ENCODE assay signal across 10 mouse cellular contexts in the genomic region with DNA sequence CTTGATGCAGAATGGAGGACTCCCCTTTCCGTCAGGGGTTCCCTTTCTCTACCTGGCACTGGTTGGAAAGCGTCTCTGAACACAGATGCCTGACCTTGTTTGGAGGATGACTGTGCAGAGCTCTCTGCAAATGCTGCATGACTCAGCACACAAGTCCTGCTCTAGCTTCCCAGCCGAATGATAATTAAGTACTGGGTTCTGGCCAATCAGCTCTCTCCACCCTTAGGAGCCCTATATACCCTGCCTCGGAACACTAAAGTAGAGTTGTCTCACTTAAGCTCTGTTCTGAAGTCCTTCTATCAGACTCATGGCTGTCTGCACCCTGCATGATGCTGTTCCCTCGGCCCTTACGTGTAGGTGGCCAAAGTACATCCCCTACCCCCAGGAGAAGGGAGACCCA.
DNase-seq lines count a peak whose midpoint lies in the region; ATAC-seq and TF ChIP-seq lines count a peak whose summit lies in the region.
"Had no signal": no experiment of that assay in that cellular context is flagged by ENCODE, and none has a peak within 500 bp of the region (broad histone marks: within the 10 kb centered on the region; RNA-seq: fewer than 3 reads in every experiment).

No protein-coding gene starts in this region.

- peak; percentile 98 for DNase-seq in MEL-GATA-1-ER (ENCODE audit: extremely low read depth, low read depth)
- DNase-seq in urinary bladder, postnatal 4 days (ENCODE audit: low spot score in 2 of 2): no peak
- DNase-seq in kidney, postnatal 4 days: no peak
- DNase-seq: thymus, adult 2 months had no signal

- no peaks in the 10 kb centered on the region for H3K27me3 ChIP-seq in intestine, embryonic 15.5 days (replicated peaks)
- no peaks in the 10 kb centered on the region for H3K27me3 ChIP-seq in intestine, postnatal 0 days (replicated peaks; ENCODE audit: control insufficient read depth, insufficient read depth, low read length)
- H3K27me3 ChIP-seq in embryonic facial prominence, embryonic 12.5 days: no peaks in the 10 kb centered on the region
- H3K27me3 ChIP-seq in liver, embryonic 16.5 days (ENCODE audit: control insufficient read depth, insufficient read depth, low read depth, low read length): no peaks in the 10 kb centered on the region
- H3K27me3 ChIP-seq in midbrain, embryonic 15.5 days (replicated peaks): no peaks in the 10 kb centered on the region

- no peak overlapping the region for H3K9ac ChIP-seq in intestine, embryonic 15.5 days
- H3K9ac ChIP-seq in intestine, postnatal 0 days (ENCODE audit: low read depth, low read length): no peak overlapping the region
- H3K9ac ChIP-seq in embryonic facial prominence, embryonic 12.5 days: no peak overlapping the region
- no peak overlapping the region; the same call in 1 of the 2 replicates for H3K9ac ChIP-seq in liver, embryonic 16.5 days (ENCODE audit: low read depth, low read length)
- H3K9ac ChIP-seq in midbrain, embryonic 15.5 days: no peak overlapping the region

- H3K4me3 ChIP-seq in intestine, embryonic 15.5 days (replicated peaks): no peak overlapping the region
- no peak overlapping the region for H3K4me3 ChIP-seq in intestine, postnatal 0 days (ENCODE audit: low read depth, low read length)
- no peak overlapping the region for H3K4me3 ChIP-seq in embryonic facial prominence, embryonic 12.5 days
- H3K4me3 ChIP-seq in liver, embryonic 16.5 days (ENCODE audit: low read depth, low read length): no peak overlapping the region
- H3K4me3 ChIP-seq in midbrain, embryonic 15.5 days: no peak overlapping the region
- H3K4me3 ChIP-seq: hindbrain, embryonic 10.5 days had no signal

- no peak overlapping the region for H3K27ac ChIP-seq in intestine, embryonic 15.5 days
- H3K27ac ChIP-seq in intestine, postnatal 0 days (ENCODE audit: low read depth, low read length): no peak overlapping the region
- H3K27ac ChIP-seq in embryonic facial prominence, embryonic 12.5 days: no peak overlapping the region
- H3K27ac ChIP-seq in liver, embryonic 16.5 days (ENCODE audit: low read length): peak overlapping the region; percentile 89
- H3K27ac ChIP-seq in midbrain, embryonic 15.5 days: no peak overlapping the region
- H3K27ac ChIP-seq: hindbrain, embryonic 10.5 days had no signal

- WGBS in intestine, embryonic 15.5 days: 79% methylated on average over 6 of the region's 6 CpGs
- 74% methylated on average over 6 of the region's 6 CpGs for WGBS in intestine, postnatal 0 days
- WGBS in embryonic facial prominence, embryonic 12.5 days: 77% methylated on average over 6 of the region's 6 CpGs
- WGBS in liver, embryonic 16.5 days (ENCODE audit: insufficient replicate concordance): 34% methylated on average over 6 of the region's 6 CpGs
- 77% methylated on average over 6 of the region's 6 CpGs for WGBS in midbrain, embryonic 15.5 days

- no peak overlapping the region for H3K4me2 ChIP-seq in intestine, embryonic 15.5 days (replicated peaks)
- H3K4me2 ChIP-seq in intestine, postnatal 0 days (replicated peaks; ENCODE audit: low read depth): no peak overlapping the region
- H3K4me2 ChIP-seq in embryonic facial prominence, embryonic 12.5 days (replicated peaks): no peak overlapping the region
- H3K4me2 ChIP-seq in liver, embryonic 16.5 days (ENCODE audit: low read depth, low read length): peak overlapping the region; percentile 50; the same call in 1 of the 2 replicates
- no peak overlapping the region for H3K4me2 ChIP-seq in midbrain, embryonic 15.5 days

- no peaks in the 10 kb centered on the region for H3K36me3 ChIP-seq in intestine, embryonic 15.5 days
- no peaks in the 10 kb centered on the region for H3K36me3 ChIP-seq in intestine, postnatal 0 days (ENCODE audit: control insufficient read depth, insufficient read depth)
- H3K36me3 ChIP-seq in embryonic facial prominence, embryonic 12.5 days: no peaks in the 10 kb centered on the region
- no peaks in the 10 kb centered on the region for H3K36me3 ChIP-seq in liver, embryonic 16.5 days (ENCODE audit: control insufficient read depth, insufficient read depth)
- no peaks in the 10 kb centered on the region for H3K36me3 ChIP-seq in midbrain, embryonic 15.5 days (replicated peaks)
- H3K36me3 ChIP-seq: hindbrain, embryonic 10.5 days had no signal

- peak; percentile 78 for ATAC-seq in intestine, embryonic 15.5 days
- ATAC-seq in intestine, postnatal 0 days: no peak
- ATAC-seq in embryonic facial prominence, embryonic 12.5 days (ENCODE audit: insufficient number of reproducible peaks, insufficient read depth, low FRiP score, low TSS enrichment): 0 out of 2 replicates have a peak, but pooled peaks have one; percentile 22
- peak; percentile 98 for ATAC-seq in liver, embryonic 16.5 days (ENCODE audit: low read depth)
- no peak for ATAC-seq in midbrain, embryonic 15.5 days (replicated peaks)

- TF ChIP-seq CTCF in intestine, postnatal 0 days (IDR thresholded peaks at IDR 0.05; ENCODE audit: low read depth): no peak

- no peaks in the 10 kb centered on the region for H3K9me3 ChIP-seq in intestine, embryonic 15.5 days
- H3K9me3 ChIP-seq in intestine, postnatal 0 days (ENCODE audit: control insufficient read depth): no peaks in the 10 kb centered on the region
- H3K9me3 ChIP-seq in embryonic facial prominence, embryonic 12.5 days: no peaks in the 10 kb centered on the region
- no peaks in the 10 kb centered on the region for H3K9me3 ChIP-seq in liver, embryonic 16.5 days (replicated peaks; ENCODE audit: control insufficient read depth, low read length)
- no peaks in the 10 kb centered on the region for H3K9me3 ChIP-seq in midbrain, embryonic 15.5 days
- H3K9me3 ChIP-seq: hindbrain, embryonic 10.5 days had no signal

- H3K4me1 ChIP-seq in intestine, embryonic 15.5 days (replicated peaks): no peaks in the 10 kb centered on the region
- no peaks in the 10 kb centered on the region for H3K4me1 ChIP-seq in intestine, postnatal 0 days (replicated peaks; ENCODE audit: control insufficient read depth, insufficient read depth, low read length)
- no peaks in the 10 kb centered on the region for H3K4me1 ChIP-seq in embryonic facial prominence, embryonic 12.5 days
- H3K4me1 ChIP-seq in liver, embryonic 16.5 days (ENCODE audit: control insufficient read depth, low read depth, low read length): peaks cover 30% of the 10 kb centered on the region
- H3K4me1 ChIP-seq in midbrain, embryonic 15.5 days: no peaks in the 10 kb centered on the region
- H3K4me1 ChIP-seq: hindbrain, embryonic 10.5 days had no signal

Comparison
In these comparisons a context has a peak if more than half of its experiments do, and no peak if none do; other contexts are left out.
1. ATAC-seq: peak in intestine, embryonic 15.5 days (single experiment), embryonic facial prominence, embryonic 12.5 days (single experiment) and liver, embryonic 16.5 days (single experiment); none in intestine, postnatal 0 days (single experiment) and midbrain, embryonic 15.5 days (single experiment).